Mouse (Mus musculus) CH12.LX (cell line): Measurements from ENCODE around the gene Ubtd2. TPM values are rescaled to one million over a fixed set of nuclear protein-coding genes. Genes with fewer than 3 reads are reported as not detected.

Source experiments
- DNase-seq: peaks from one replicate; pipeline ENCODE4 v3.0.0-alpha.2; 2013; ENCODE audit errors: extremely low read depth
- H3K27ac ChIP-seq: 2 replicates; pipeline ENCODE4 v1.5.1; 2012; ENCODE audit warnings: low read depth, mild to moderate bottlenecking, control low read depth, moderate library complexity; ENCODE audit not compliant: insufficient read depth
- H3K27me3 ChIP-seq: replicated peaks from 2 replicates; pipeline ENCODE3; 2012; ENCODE audit warnings: inconsistent platforms
- H3K36me3 ChIP-seq, 2 experiments: replicated peaks in 1 of 2; 2 replicates each; pipeline versions ENCODE3 to v1.6.1; 2012; ENCODE audit warnings: inconsistent platforms in 1 of 2, low read length in 1 of 2, mild to moderate bottlenecking in 1 of 2, mixed read lengths in 1 of 2, moderate library complexity in 1 of 2; ENCODE audit not compliant: control insufficient read depth in 1 of 2, insufficient read depth in 1 of 2
- H3K4me1 ChIP-seq, 2 experiments: 2 replicates each; pipeline ENCODE4 v1.6.1; 2012; ENCODE audit warnings: inconsistent platforms in 1 of 2, moderate library complexity in 1 of 2; ENCODE audit not compliant: insufficient read depth in 2 of 2, control insufficient read depth in 1 of 2
- H3K4me2 ChIP-seq: 2 replicates; pipeline ENCODE4 v1.6.1; 2012; ENCODE audit warnings: low read depth, mild to moderate bottlenecking, control low read depth; ENCODE audit not compliant: poor library complexity, insufficient read depth, severe bottlenecking
- H3K4me3 ChIP-seq, 3 experiments: fragments of 150-350 bp in 1 of 3; sonication (generic) in 1 of 3; replicated peaks in 1 of 3; 2 replicates each; pipeline versions ENCODE3 to v1.5.1; 2011 to 2012; ENCODE audit warnings: low read depth in 2 of 3, low read length in 2 of 3, mild to moderate bottlenecking in 2 of 3, moderate library complexity in 2 of 3, control low read depth in 1 of 3, improper control_type of control experiment in 1 of 3, inconsistent platforms in 1 of 3, mixed read lengths in 1 of 3; ENCODE audit not compliant: poor library complexity in 1 of 3
- H3K79me2 ChIP-seq: replicated peaks from 2 replicates; pipeline ENCODE4 v1.6.1; 2012; ENCODE audit warnings: mild to moderate bottlenecking, moderate library complexity; ENCODE audit not compliant: control insufficient read depth, poor library complexity, insufficient read depth, severe bottlenecking; ENCODE audit errors: extremely low read depth
- H3K9ac ChIP-seq: 2 replicates; pipeline ENCODE4 v1.6.1; 2012; ENCODE audit warnings: low read depth, mild to moderate bottlenecking, control low read depth, moderate library complexity; ENCODE audit not compliant: insufficient read depth
- H3K9me3 ChIP-seq: replicated peaks from 2 replicates; pipeline ENCODE3; 2012; ENCODE audit warnings: low read length, inconsistent platforms, mixed read lengths
- BHLHE40 ChIP-seq: IDR thresholded peaks from 2 replicates; pipeline ENCODE4 v1.6.1; 2011; ENCODE audit warnings: mild to moderate bottlenecking, low read depth, low read length, improper control_type of control experiment
- CHD1 ChIP-seq: IDR thresholded peaks from 2 replicates; pipeline ENCODE4 v1.6.1; 2012; ENCODE audit warnings: low read depth, low read length, improper control_type of control experiment, inconsistent platforms
- CHD2 ChIP-seq: IDR thresholded peaks from 2 replicates; pipeline ENCODE4 v1.6.1; 2011; ENCODE audit warnings: low read length, improper control_type of control experiment
- ETS1 ChIP-seq: conservative IDR thresholded peaks from 2 replicates; pipeline ENCODE4 v1.6.1; 2012; ENCODE audit warnings: low read depth, mild to moderate bottlenecking, inconsistent platforms, low read length, improper control_type of control experiment, moderate library complexity
- GABPA ChIP-seq: IDR thresholded peaks from 2 replicates; pipeline ENCODE4 v1.6.1; 2012; ENCODE audit warnings: low read depth, low read length, improper control_type of control experiment, inconsistent platforms; ENCODE audit not compliant: insufficient replicate concordance
- HCFC1 ChIP-seq: IDR thresholded peaks from 2 replicates; pipeline ENCODE4 v1.6.1; 2012; ENCODE audit warnings: low read depth, mild to moderate bottlenecking, inconsistent platforms, low read length, improper control_type of control experiment
- JUN ChIP-seq: IDR thresholded peaks from 2 replicates; pipeline ENCODE4 v1.6.1; 2011; ENCODE audit warnings: low read depth, mild to moderate bottlenecking, low read length, improper control_type of control experiment, moderate library complexity; ENCODE audit not compliant: insufficient read depth
- JUND ChIP-seq: conservative IDR thresholded peaks from 2 replicates; pipeline ENCODE4 v1.6.1; 2011; ENCODE audit warnings: low read depth, low read length, improper control_type of control experiment
- KAT2A ChIP-seq: IDR thresholded peaks from 2 replicates; pipeline ENCODE4 v1.6.1; 2012; ENCODE audit warnings: low read length, improper control_type of control experiment, inconsistent platforms; ENCODE audit not compliant: insufficient replicate concordance
- MAFK ChIP-seq: IDR thresholded peaks from 2 replicates; pipeline ENCODE4 v1.6.1; 2011; ENCODE audit warnings: low read length, improper control_type of control experiment; ENCODE audit not compliant: insufficient replicate concordance
- MEF2A ChIP-seq: IDR thresholded peaks from 2 replicates; pipeline ENCODE4 v1.6.1; 2014; ENCODE audit warnings: low read depth, mild to moderate bottlenecking, inconsistent platforms, low read length, improper control_type of control experiment, borderline replicate concordance
- MYC ChIP-seq: IDR thresholded peaks from 2 replicates; pipeline ENCODE4 v1.6.1; 2011; ENCODE audit warnings: low read depth, mild to moderate bottlenecking, improper control_type of control experiment, low read length
- NELFE ChIP-seq: IDR thresholded peaks from 2 replicates; pipeline ENCODE4 v1.6.1; 2011; ENCODE audit warnings: low read depth, low read length, improper control_type of control experiment
- POLR2A ChIP-seq: IDR thresholded peaks from 2 replicates; pipeline ENCODE4 v1.6.1; 2011; ENCODE audit warnings: low read depth, mild to moderate bottlenecking, improper control_type of control experiment, low read length
- POLR2AphosphoS2 ChIP-seq: IDR thresholded peaks from 2 replicates; pipeline ENCODE4 v1.6.1; 2011; ENCODE audit warnings: low read depth, low read length, improper control_type of control experiment
- USF1 ChIP-seq: IDR thresholded peaks from 2 replicates; pipeline ENCODE4 v1.6.1; 2014; ENCODE audit warnings: low read depth, mild to moderate bottlenecking, inconsistent platforms, low read length, improper control_type of control experiment
- USF2 ChIP-seq: conservative IDR thresholded peaks from 2 replicates; pipeline ENCODE4 v1.6.1; 2011; ENCODE audit warnings: low read depth, low read length, improper control_type of control experiment
- ZC3H11A ChIP-seq: IDR thresholded peaks from 2 replicates; pipeline ENCODE4 v1.6.1; 2012; ENCODE audit warnings: low read depth, mild to moderate bottlenecking, inconsistent platforms, low read length, improper control_type of control experiment
- ZMIZ1 ChIP-seq: IDR thresholded peaks from 2 replicates; pipeline ENCODE4 v1.6.1; 2012; ENCODE audit warnings: low read depth, mild to moderate bottlenecking, inconsistent platforms, low read length, improper control_type of control experiment
- ZNF384 ChIP-seq: IDR thresholded peaks from 2 replicates; pipeline ENCODE4 v1.6.1; 2012; ENCODE audit warnings: low read depth, low read length, improper control_type of control experiment, inconsistent platforms
- dilution Hi-C: fragments of 300-500 bp; cut with MboI; formaldehyde crosslinking; loops from 2 replicates; pipeline ENCODE4 v1.14.3; 2020; ENCODE audit warnings: low sequenced_read_pairs; ENCODE audit not compliant: extremely low pct_unique_long_range_greater_than_20kb, extremely low pct_ligation_motif_present
- in situ Hi-C: fragments of 300-500 bp; cut with MboI; formaldehyde crosslinking; loops from 3 replicates; pipeline ENCODE4 v1.14.3; 2019; ENCODE audit warnings: low sequenced_read_pairs, low pct_ligation_motif_present, low pct_unique_long_range_greater_than_20kb, mixed read lengths
- polyA plus RNA-seq: library from polyadenylated mRNA; unstranded; fragments of >175 nt; gene quantifications from 2 replicates; pipeline ENCODE4 v1.2.1, GENCODE M21; 2012; ENCODE audit warnings: low read depth; ENCODE audit not compliant: insufficient read length
- total RNA-seq, 2 experiments: library from RNA; depleted of rRNA; stranded (reverse); fragments of 300-350 nt in 1 of 2; fragments of >200 nt in 1 of 2; gene quantifications; 2 replicates each; pipeline ENCODE4 v1.2.3; 2012 to 2014

The Ubtd2 gene
- total and polyA plus RNA-seq, 3 experiments, result 10.3 to 18.2 (median 17.8) TPM

GRCm38 (mm10) chr11:32548240-32548639, 93.1 kb downstream of the Ubtd2 start:
- Histone ChIP-seq H3K79me2 (no peaks in the 10 kb centered on the region), H3K9me3 (no peaks in the 10 kb centered on the region), H3K36me3 (peaks cover 0 to 77% of the 10 kb centered on the region in 2 experiments), H3K27me3 (no peaks in the 10 kb centered on the region), H3K9ac (no peak overlapping the region), H3K27ac (no peak overlapping the region), H3K4me1 (peaks cover 22 to 95% of the 10 kb centered on the region in 2 experiments), H3K4me3 (no peak overlapping the region), H3K4me2 (no peak overlapping the region)
- TF ChIP-seq JUND (no peak), MEF2A (no peak), ZNF384 (no peak), HCFC1 (no peak)
- dilution Hi-C loops, result no loop called here
- in situ Hi-C loops, result no loop called here
- DNase-seq, result no peak

DNA sequence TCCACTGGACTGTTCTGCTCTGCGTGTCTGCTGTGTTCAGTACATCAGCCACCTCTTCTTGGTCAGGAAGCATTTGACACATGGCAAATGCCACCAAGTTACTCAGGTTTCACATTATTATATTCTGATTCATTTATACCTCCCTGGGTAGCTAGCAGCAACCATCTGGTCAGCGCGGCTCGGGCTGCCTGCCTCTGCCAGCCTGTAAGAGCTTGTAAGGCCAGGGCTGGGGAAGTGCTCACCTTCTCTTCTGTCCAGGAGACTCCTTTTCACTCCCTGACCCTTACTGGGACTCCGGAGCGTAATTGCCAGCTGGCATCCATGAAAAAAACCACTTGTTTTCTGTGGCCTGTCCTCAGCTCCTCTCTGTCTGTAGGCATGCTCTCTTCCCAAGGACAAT, 94.1 kb downstream of the Ubtd2 start:
- H3K27me3 ChIP-seq, result no peaks in the 10 kb centered on the region
- no peaks in the 10 kb centered on the region for H3K9me3 ChIP-seq
- peaks cover 22 to 95% of the 10 kb centered on the region in 2 experiments for H3K4me1 ChIP-seq
- dilution Hi-C loops (no loop called here), in situ Hi-C loops (no loop called here)
- no peaks in the 10 kb centered on the region for H3K79me2 ChIP-seq
- H3K36me3 ChIP-seq, result peaks cover 0 to 72% of the 10 kb centered on the region in 2 experiments
- no peak overlapping the region for H3K9ac ChIP-seq
- DNase-seq, result no peak
- no peak overlapping the region for H3K27ac ChIP-seq
- H3K4me2 ChIP-seq, result no peak overlapping the region
- TF ChIP-seq ETS1, result no peak
- no peak for TF ChIP-seq CHD2
- no peak for TF ChIP-seq JUN
- no peak for TF ChIP-seq CHD1
- TF ChIP-seq POLR2A, result no peak
- TF ChIP-seq ZC3H11A, result no peak
- TF ChIP-seq GABPA, result no peak
- no peak for TF ChIP-seq MYC
- TF ChIP-seq KAT2A, result no peak
- no peak for TF ChIP-seq JUND
- TF ChIP-seq POLR2AphosphoS2, result no peak
- no peak for TF ChIP-seq USF2
- TF ChIP-seq NELFE, result no peak
- no peak for TF ChIP-seq USF1
- no peak for TF ChIP-seq ZMIZ1
- no peak for TF ChIP-seq ZNF384
- no peak for TF ChIP-seq MAFK
- TF ChIP-seq BHLHE40, result no peak
- H3K4me3 ChIP-seq, result no peak overlapping the region
